Mouse (Mus musculus): ENCODE data around the gene Mark4.

Mark4 gene

DNA sequence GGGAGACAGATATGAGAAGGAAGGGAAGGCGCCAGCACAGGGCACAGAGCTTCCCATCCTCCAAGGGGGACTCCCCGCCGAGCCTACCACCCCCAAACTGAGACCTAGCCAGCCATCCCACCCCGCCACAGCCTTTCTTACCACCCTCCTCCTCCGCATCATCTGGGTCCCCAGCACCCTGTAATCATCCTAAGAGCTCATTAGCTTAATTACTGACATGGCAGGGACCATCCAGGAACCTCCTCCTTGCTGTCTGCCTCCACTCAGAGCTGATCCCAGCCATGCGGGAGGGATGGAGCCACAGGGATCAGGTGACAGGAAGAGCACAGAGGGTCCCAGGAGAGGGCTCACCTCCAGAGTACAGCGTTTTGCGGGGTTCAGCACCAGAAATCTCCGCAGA, 21.6 kb downstream of the Mark4 start:
- in situ Hi-C loops (cut with MboI), result no loop called here

DNA sequence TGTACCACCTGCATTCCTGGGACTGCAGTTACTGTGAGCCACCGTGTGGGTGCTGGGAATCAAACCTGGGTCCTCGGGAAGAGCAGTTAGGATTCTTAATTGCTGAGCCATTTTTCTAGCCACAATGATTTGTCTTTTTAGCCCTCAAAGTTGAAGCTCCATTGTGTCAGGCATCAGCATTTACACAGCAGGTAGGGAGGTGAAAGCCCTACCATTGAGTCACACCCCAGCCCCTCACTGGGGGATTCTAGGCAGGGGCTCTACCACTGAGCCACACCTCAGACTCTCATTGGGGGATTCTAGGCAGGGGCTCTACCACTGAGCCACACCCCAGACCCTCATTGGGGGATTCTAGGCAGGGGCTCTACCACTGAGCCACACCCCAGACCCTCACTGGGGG, 22.3 kb downstream of the Mark4 start:
- in situ Hi-C loops (cut with MboI), result no loop called here

DNA sequence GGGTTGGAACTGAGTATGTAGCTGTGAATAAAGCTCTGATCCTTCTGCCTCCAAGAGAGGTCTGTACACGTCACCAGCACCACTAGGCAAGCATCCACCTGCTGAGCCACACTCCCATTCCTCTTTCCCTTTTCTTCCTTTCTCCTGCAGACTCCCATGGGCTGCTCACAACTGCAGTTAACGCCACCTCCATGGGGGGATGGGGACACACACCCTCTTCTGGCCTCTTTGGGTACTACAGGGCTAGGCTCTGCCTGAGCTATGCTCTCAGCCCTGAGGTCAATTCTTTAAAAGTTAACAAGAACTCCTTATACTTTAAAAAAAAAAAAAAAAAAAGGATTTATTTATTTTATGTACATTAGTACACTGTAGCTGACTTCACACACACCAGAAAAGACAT, 26.1 kb downstream of the Mark4 start:
- in situ Hi-C loops (cut with MboI), result no loop called here

GRCm38 (mm10) chr7:19430402-19430801, 28.2 kb downstream of the Mark4 start:
- in situ Hi-C loops (cut with MboI), result no loop called here

DNA sequence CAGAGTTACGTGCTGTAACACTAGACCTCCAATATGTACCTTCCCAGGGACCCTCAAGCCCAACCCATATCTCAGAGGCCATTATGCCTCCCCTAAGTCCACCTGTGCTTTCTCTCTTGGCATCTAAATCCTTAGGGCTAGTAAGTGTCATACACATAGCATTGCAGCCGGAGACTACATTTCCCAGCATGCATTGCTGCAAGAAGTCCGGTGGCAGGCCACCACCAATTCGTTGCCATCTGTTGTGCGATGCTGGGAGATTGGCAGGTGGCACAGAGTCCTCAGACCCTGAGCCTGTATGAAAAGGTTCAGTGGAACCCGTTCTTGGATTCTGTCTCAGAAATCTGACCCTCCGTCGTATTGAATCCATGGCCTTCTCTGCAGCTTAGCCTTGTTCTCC, 28.9 kb downstream of the Mark4 start:
- in situ Hi-C loops (cut with MboI), result no loop called here

- in situ Hi-C loops (cut with MboI), result no loop called here
Observed at GRCm38 (mm10) chr7:19427999-19428650, 30.5 kb downstream of the Mark4 start.

- in situ Hi-C loops (cut with MboI), result no loop called here
Observed at GRCm38 (mm10) chr7:19426888-19427287, 31.7 kb downstream of the Mark4 start.

GRCm38 (mm10) chr7:19426349-19426748, 32.3 kb downstream of the Mark4 start:
- in situ Hi-C loops (cut with MboI), result no loop called here

DNA sequence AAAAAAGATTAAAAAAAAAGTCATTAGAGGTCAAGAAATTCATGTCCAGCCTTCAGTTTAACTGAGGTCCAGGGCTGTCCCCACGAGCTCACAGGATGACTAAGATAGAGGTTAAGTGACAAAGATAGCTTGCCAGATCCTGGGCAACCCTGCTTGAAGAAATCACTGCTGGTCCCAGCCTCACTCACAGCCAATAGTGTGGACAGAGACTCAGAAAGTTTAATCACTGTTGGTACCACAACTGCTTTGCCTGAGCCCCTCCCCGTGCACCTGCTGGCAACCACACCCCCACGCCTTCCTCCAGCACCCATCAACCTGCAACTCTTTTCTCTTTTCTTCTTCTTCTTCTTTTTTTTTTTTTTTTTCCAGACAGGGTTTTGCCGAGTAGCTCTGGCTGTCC, 34.6 kb downstream of the Mark4 start:
- in situ Hi-C loops (cut with MboI), result no loop called here

- in situ Hi-C loops (cut with MboI), result no loop called here
Observed at GRCm38 (mm10) chr7:19423083-19423482, 35.5 kb downstream of the Mark4 start.

- in situ Hi-C loops (cut with MboI), result no loop called here
Observed at GRCm38 (mm10) chr7:19420821-19421636, 37.6 kb downstream of the Mark4 start.

DNA sequence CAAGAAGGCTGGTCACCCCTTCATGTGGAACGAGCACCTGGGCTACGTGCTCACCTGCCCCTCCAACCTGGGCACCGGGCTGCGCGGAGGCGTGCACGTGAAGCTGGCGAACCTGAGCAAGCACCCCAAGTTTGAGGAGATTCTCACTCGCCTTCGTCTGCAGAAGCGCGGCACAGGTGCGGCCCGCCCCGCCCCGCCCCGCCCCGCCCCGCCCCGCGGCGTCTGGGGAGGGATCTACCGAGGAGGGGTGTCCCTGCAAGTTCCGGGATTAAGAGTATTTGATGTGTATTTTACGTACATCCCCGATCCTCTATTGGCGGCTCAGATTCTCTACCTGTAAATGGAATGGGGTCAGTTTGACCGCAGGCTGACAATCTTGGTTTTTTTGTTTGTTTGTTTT, 38.5 kb downstream of the Mark4 start:
- in situ Hi-C loops (cut with MboI), result no loop called here

GRCm38 (mm10) chr7:19416590-19416989, 42.0 kb downstream of the Mark4 start:
- in situ Hi-C loops (cut with MboI), result no loop called here

DNA sequence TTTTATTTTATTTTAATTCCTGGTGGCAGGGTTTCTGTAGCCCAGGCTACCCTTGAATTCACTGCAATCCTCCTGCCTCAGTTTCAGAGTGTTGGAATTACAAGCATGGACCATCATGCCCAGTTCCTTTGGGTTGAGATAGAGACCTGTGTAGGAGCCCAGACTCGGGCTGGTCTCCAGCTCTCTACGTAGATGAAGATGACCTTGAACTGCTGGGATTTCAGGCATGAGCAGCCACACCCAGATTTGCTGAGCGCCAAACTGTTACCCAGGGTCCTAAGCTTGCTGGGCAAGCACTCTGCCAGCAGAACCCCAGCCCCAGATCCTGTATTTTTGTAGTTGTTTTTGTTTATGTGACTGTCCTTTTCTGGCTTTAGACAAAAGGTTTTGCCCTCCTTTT, 45.1 kb downstream of the Mark4 start:
- in situ Hi-C loops (cut with MboI), result no loop called here

- in situ Hi-C loops (cut with MboI), result no loop called here
Observed at GRCm38 (mm10) chr7:19411783-19412182, 46.8 kb downstream of the Mark4 start.

- in situ Hi-C loops (cut with MboI), result no loop called here
Observed at GRCm38 (mm10) chr7:19410766-19411344, 47.8 kb downstream of the Mark4 start.

- in situ Hi-C loops (cut with MboI), result no loop called here
Observed at GRCm38 (mm10) chr7:19409753-19410152, 48.9 kb downstream of the Mark4 start.

- in situ Hi-C loops (cut with MboI), result no loop called here
Observed at GRCm38 (mm10) chr7:19405417-19405816, 53.2 kb downstream of the Mark4 start.

GRCm38 (mm10) chr7:19404476-19404875, 54.1 kb downstream of the Mark4 start, which contains the start of gene Ckm:
Gene Ckm (plus strand): TSS chr7:19404776.
- in situ Hi-C loops (cut with MboI), result no loop called here

DNA sequence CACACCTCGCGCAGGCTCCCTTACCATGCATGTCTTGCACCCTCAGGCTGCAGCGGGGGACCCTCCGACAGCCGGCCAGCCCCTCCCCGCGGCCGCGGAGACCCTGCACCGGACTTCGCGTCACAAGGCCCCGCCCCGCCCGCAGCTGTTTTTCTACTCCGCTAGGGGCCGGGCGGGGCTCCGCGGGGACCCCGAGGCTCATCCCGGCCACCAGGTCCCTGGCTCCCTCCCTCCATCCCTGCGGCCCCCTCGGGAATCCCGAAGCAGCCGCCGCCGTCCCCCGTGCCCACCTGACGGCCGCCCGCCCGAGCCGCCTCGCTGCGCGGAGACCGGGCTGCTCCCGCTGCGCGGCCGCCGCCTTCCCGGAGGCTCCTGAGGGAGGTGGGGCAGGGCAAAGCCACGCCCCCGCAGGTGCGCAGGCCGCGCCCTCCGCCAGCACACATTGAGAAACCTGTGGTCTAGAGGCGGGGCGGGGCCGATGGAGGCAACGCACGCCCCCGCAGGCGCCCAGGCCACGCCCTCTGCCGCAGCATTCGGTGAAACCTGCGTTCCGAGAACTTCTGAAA, 54.8 kb downstream of the Mark4 start, which contains the start of gene Klc3:
TSS of gene Klc3 (minus strand) at position 374 of the 566 bp plus-strand sequence.
- in situ Hi-C loops (cut with MboI), result no loop called here

GRCm38 (mm10) chr7:19402535-19403112, 56.0 kb downstream of the Mark4 start:
- in situ Hi-C loops (cut with MboI), result no loop called here

DNA sequence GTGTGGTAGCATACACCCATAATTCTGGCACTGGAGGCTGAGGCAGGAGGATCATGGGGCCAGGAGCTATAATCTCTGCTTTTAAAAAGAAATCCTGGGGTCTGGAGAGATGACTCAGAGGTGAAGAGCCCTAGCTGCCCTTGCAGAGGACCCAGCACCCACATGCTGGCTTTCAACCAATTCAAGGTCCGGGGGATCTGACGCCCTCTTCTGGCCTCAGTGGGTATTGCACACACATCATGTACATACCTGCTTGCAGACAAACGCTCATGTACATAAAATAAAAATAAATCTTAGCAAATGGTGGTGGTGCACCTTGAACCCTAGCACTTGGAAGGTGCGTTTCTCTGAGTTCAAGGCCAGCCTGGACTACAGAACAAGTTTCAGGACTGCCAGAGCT, 57.7 kb downstream of the Mark4 start:
- in situ Hi-C loops (cut with MboI), result no loop called here

All from mature B cell (primary cell).